Mouse (Mus musculus) kidney, postnatal 4 days (tissue): ENCODE results near the gene Tcf15.

Source experiments
- DNase-seq, 2 experiments: peaks; one replicate each; pipeline ENCODE4 v3.0.0; 2021; ENCODE audit warnings: mixed read lengths in 2 of 2

Gene Tcf15

GRCm38 (mm10) chr2:152177162-152177805, 33.9 kb downstream of the Tcf15 start:
- peak; percentile 59 to 77 for DNase-seq

- no peak for DNase-seq
These were observed 34.4 kb downstream of the Tcf15 start for GRCm38 (mm10) chr2:152177806-152178170.

- no peak for DNase-seq
These were observed 35.0 kb downstream of the Tcf15 start for GRCm38 (mm10) chr2:152178345-152178744.

- DNase-seq, result no peak
These were observed 35.9 kb downstream of the Tcf15 start for GRCm38 (mm10) chr2:152179301-152179700.

- peak; percentile 83 to 90 for DNase-seq
These were observed 37.0 kb downstream of the Tcf15 start for GRCm38 (mm10) chr2:152180323-152180722.

- no peak for DNase-seq
These were observed 43.8 kb downstream of the Tcf15 start for GRCm38 (mm10) chr2:152187132-152187531.

- no peak for DNase-seq
These were observed 45.9 kb downstream of the Tcf15 start for GRCm38 (mm10) chr2:152189213-152189612.

GRCm38 (mm10) chr2:152189640-152190039, 46.3 kb downstream of the Tcf15 start:
- DNase-seq, result peak; percentile 31 to 32

- no peak for DNase-seq
These were observed 46.8 kb downstream of the Tcf15 start for GRCm38 (mm10) chr2:152190161-152190560.

- no peak for DNase-seq
These were observed 49.4 kb downstream of the Tcf15 start for GRCm38 (mm10) chr2:152192591-152193345.

GRCm38 (mm10) chr2:152193346-152193710, 50.0 kb downstream of the Tcf15 start:
- no peak for DNase-seq

- DNase-seq, result no peak
These were observed 51.2 kb downstream of the Tcf15 start for GRCm38 (mm10) chr2:152194586-152194985.

- DNase-seq, result no peak
These were observed 53.5 kb downstream of the Tcf15 start for GRCm38 (mm10) chr2:152196896-152197295.

GRCm38 (mm10) chr2:152197301-152197712, 53.9 kb downstream of the Tcf15 start:
- peak; percentile 60 to 73 for DNase-seq
